Mouse (Mus musculus) colon, adult 2 months (tissue): ENCODE results near the gene Gm49337. TPM values are rescaled to one million over a fixed set of nuclear protein-coding genes. Genes with fewer than 3 reads are reported as not detected.

Experiments
- polyA plus RNA-seq: library from polyadenylated mRNA; depleted of rRNA; stranded (reverse); fragments of >200 nt; gene quantifications from 2 replicates; pipeline ENCODE4 v1.2.3, GENCODE M21; 2012; rRNA removed

Gm49337 gene
- not detected in 2 replicates for polyA plus RNA-seq

DNA sequence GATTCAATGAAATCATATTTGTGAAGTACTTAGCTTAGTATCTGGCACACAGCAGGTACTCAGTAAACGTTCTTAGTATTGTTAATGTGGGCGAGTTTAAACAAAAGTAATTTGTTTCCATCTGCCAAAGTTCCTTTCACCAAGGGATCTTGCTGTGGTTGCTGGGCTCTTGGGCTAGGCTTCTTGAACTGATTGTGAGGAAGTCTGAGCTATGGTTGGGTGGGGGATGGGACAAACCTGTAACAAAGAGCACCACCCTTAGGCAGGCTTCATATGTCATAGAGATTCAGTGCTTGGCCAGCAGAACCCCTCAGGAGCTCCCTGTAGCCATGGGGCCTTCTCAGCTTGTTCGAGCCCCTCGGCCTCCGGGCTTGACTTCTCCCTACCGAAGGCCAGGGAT, at the start of gene Gm49337, which contains the start of gene 1700042G07Rik:
Gene Gm49337, plus strand, starts transcription at position 313 of the 400 bp plus-strand sequence.
Gene 1700042G07Rik, plus strand, starts transcription at position 301 of the 400 bp plus-strand sequence.

DNA sequence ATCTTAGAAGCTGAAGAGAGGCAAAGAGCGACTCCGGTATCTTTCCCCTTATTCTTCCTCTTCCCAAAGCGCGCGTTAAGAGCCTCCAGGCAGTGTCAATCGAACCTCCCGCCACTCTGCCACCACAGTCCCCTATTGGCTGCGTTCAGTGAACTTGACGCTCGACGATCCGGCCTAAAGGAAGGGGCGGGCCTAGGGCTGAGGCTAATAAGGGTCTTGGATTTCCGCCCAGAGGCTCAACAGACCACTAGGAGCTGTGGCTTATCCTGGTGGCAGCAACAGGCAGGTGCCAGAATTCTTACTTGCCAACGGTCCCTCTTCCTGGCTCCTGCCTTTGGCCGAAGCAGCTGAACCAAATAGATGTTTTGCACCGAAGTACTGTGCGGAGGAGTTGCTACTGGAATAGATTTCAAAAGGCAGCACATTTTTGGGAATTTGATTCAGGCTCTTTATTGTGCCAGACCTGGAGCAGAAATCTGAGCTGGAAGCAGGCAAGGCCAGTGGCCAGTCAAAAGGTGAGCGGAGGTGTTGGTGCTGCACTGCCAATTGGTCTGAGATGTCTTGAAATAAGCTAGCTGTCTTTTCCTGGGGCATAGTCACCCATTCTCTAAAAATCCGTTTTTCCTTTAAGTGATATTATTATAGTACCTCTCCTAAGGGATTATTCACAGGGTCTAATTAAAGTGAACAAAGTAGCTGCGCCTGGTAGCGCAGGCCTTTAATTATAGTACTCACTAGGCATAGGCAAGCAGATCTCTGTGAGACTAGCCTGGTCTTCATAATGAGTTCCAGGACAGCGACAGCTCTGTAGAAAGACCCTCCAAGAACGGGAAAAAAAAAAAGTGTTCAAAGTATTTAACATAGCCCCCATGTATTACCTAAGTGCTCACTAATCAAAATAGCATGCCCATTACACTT, 49.3 kb upstream of the Gm49337 start, which contains the start of the genes Rad54l and Pomgnt1:
Gene Rad54l, minus strand, starts transcription at position 89 of the 918 bp plus-strand sequence.
Gene Pomgnt1, plus strand, starts transcription at position 239 of the 918 bp plus-strand sequence.

DNA sequence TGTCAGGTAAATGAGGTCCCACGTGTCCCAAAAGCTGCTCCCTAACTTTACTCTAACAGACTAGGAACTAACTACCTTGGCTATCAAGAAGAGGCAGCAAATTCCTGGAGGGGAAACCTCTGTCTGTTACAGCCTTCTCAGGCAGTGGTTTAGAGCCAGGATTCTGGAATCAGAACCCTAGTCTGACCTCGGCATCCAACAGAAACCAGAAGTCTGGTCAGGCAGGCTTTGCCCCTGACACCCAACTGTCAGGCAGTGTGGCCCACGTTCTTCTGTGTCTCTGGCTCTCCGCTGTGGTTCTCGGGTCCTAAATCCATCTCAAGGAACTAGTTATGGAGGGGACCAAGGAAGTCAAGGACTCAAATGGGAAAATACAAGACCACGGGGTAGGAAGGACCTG, 21.9 kb upstream of the Gm49337 start, which contains the start of gene Lurap1:
Gene Lurap1, minus strand, starts transcription at position 101 of the 400 bp plus-strand sequence.

DNA sequence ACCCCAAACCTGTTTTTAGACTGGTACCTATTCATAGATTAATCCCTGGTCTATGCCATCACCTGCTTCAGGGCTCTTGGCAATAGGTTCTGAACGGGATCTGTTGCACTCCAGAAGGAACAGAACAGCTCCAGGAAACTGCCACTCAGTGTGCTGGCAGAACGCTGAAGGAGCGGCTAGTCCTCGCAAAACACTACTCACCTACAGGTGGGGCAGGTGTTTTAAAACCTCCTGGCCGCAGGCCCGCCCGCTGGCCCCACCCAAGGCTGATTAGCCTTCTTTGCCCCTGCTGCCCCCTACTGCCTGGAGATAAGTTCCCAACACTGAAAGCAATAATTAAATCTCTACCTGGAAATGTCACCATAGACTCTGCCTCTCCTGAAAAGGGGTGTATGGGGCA, 5.8 kb upstream of the Gm49337 start, which contains the start of gene Tspan1:
Gene Tspan1, minus strand, starts transcription at position 198 of the 400 bp plus-strand sequence.

DNA sequence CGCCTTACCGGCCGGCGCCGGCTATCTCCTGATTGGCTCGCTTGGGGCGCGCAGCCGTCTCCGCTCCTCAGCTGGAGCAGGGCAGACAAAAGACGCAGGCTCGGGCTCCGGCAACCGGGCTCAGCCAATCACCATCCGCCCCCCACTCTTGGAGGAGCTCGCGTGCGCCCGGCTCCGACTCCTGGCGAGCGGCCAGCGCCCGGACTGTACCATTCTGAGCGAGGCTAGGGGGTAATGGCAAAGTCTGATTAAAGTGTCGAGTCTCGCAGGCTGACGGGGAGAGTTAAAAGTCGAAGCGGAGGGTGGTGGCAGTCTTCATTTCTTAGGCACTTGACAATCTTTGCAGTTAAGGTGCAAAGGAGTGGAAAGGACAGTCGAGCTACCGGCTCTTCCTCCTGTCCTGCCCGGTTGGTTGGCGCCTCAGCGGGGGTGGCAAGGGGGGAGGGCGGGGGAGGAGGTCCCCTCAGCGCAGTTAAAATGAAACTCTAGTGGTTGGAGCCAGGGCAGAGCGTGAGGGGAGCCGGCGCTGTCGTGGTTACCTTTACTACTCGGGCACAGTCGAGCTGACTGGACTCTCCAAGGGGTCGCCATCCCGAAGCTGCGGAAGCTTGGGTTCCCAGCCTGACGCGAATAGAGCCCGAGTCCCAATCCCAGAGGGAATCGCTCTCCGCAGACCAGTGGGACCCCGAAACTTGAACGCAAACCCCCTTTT, 48.1 kb downstream of the Gm49337 start, which contains the start of gene Pik3r3:
Gene Pik3r3, plus strand, starts transcription at position 479 of the 712 bp plus-strand sequence.

Other genes with a start within 250 kb of the Gm49337 start
- gene Dmbx1, start 233.5 kb upstream of the Gm49337 start, polyA plus RNA-seq: not detected in 2 replicates
- gene Faah, start 155.5 kb upstream of the Gm49337 start, polyA plus RNA-seq: 40.5 and 63.8 TPM in 2 replicates
- gene Nsun4, start 119.5 kb upstream of the Gm49337 start, polyA plus RNA-seq: 5.4 and 6.4 TPM in 2 replicates
- 108 and 143 TPM in 2 replicates for gene Uqcrh, start 98.3 kb upstream of the Gm49337 start, polyA plus RNA-seq
- 65.1 and 95.1 TPM in 2 replicates for gene Lrrc41, start 98.1 kb upstream of the Gm49337 start, polyA plus RNA-seq
- 1.7 and 2.0 TPM in 2 replicates for gene Rad54l, start 49.7 kb upstream of the Gm49337 start, polyA plus RNA-seq
- 26.3 and 26.9 TPM in 2 replicates for gene Pomgnt1, start 49.5 kb upstream of the Gm49337 start, polyA plus RNA-seq
- 1.4 and 1.7 TPM in 2 replicates for gene Lurap1, start 22.0 kb upstream of the Gm49337 start, polyA plus RNA-seq
- gene Tspan1, start 5.8 kb upstream of the Gm49337 start, polyA plus RNA-seq: 561 and 780 TPM in 2 replicates
- gene 1700042G07Rik, start within 50 bp of the Gm49337 start, polyA plus RNA-seq: 0.86 and 1.2 TPM in 2 replicates
- 29.1 and 31.4 TPM in 2 replicates for gene Pik3r3, start 48.2 kb downstream of the Gm49337 start, polyA plus RNA-seq